Mouse (Mus musculus) brown adipose tissue, adult 24 weeks (tissue): Measurements from ENCODE around the gene Gm45623. TPM values are rescaled to one million over a fixed set of nuclear protein-coding genes. Genes with fewer than 3 reads are reported as not detected.

Experiments used
- H3K27ac ChIP-seq: fragments of 200-500 bp; replicated peaks from 2 replicates; pipeline ENCODE4 v1.5.1; 2012; ENCODE audit warnings: low read depth, mild to moderate bottlenecking, low read length
- H3K4me1 ChIP-seq: fragments of 200-500 bp; 2 replicates; pipeline ENCODE4 v1.6.1; 2012; ENCODE audit warnings: low read length, mixed read lengths; ENCODE audit not compliant: control insufficient read depth, insufficient read depth, insufficient read length
- H3K4me3 ChIP-seq: fragments of 200-500 bp; 2 replicates; pipeline ENCODE4 v1.5.1; 2012; ENCODE audit warnings: low read depth, mild to moderate bottlenecking, low read length, moderate library complexity; ENCODE audit not compliant: insufficient read depth
- polyA plus RNA-seq: library from polyadenylated mRNA; stranded (reverse); fragments of >200 nt; gene quantifications from 2 replicates; pipeline ENCODE4 v1.2.4, GENCODE M21; 2012; ENCODE audit not compliant: missing spikeins, insufficient read depth, insufficient read length

Gm45623 gene
- polyA plus RNA-seq, result not detected in 2 replicates

DNA sequence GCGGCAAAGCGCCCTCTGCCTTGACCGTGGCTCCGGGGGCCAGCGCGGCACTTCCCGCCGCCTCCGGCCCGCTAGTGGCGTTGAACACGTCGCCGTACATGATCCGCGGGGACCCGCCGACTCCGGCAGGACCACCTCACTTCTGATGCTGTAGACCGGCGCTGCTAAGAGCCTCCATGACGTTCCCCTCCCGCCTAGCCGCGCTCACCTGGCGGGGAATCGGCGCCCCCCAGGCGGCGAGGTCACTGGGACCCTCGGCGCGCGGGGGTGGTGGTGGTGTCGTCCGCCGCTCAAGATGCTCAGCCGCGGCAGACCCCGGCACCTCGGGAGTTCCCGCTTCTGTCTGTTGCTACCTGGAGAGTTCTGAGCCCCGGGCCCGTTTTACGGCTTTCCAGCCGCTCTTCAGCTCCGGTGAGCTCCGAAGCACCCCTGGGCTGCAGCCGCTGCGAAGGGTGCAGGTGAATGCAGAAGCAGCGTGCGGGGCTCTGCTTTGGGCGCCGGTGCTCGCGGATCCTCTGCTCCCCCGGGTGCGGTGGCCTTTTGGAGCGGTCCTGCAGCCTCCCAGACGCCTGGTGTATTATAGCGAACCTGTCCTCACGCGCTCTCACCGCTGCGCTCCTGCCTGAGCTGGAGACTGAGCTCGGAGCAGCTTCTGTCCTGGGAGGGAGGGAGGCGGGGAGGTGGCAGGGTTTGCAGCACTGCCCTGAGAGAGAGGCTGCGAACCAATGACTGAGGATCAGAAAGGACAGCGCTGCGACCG, at the start of gene Gm45623:
TSS of gene Gm45623 (minus strand) at position 636 of the 760 bp plus-strand sequence.
- Histone ChIP-seq H3K4me3 (peak within 1 kb of the TSS; percentile 9), H3K4me1 (no peaks in the 10 kb centered on the region), H3K27ac (no peak within 1 kb of the TSS)

DNA sequence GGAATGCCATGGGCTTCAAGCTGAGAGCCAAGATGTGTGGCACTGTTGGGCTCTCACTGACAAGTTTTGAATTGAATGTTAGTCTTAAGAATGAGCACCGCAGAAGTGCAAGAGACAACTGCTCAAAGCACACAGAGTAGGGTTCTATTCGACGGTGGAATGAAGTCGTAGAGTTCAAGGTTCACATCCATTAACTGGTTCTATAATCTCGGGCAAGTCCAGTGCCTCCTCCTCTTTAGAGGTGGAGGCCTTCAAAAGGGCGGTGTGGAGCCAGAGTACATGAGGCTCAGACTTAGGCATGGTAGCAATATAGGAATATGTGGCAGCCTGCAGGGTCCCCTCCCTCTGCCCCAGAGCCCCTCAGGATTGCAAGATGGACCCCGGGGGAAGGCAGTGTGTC, 43.8 kb upstream of the Gm45623 start:
- no peaks in the 10 kb centered on the region for H3K4me1 ChIP-seq
- no peak overlapping the region for H3K4me3 ChIP-seq
- no peak overlapping the region for H3K27ac ChIP-seq

DNA sequence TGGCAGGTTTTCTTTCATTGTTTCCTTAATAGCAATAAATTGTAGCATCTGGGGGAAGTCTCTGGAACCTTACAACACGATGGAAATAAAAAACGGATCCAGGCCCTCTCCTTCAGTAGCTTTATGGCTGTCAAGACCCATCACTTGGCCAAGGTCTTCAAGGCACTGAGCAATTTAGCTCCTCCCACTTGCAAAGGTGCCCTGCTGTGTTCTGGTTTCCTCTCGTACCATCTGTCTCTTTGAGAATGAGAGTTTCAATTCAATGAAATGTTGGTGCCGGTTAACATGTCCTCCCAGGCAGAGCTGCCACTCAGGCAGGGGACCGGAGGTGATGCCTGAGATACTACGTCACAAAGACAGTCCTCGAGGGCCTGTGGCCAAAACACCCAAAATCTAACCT, 41.9 kb upstream of the Gm45623 start:
- H3K4me1 ChIP-seq, result no peaks in the 10 kb centered on the region
- no peak overlapping the region for H3K27ac ChIP-seq
- no peak overlapping the region for H3K4me3 ChIP-seq

DNA sequence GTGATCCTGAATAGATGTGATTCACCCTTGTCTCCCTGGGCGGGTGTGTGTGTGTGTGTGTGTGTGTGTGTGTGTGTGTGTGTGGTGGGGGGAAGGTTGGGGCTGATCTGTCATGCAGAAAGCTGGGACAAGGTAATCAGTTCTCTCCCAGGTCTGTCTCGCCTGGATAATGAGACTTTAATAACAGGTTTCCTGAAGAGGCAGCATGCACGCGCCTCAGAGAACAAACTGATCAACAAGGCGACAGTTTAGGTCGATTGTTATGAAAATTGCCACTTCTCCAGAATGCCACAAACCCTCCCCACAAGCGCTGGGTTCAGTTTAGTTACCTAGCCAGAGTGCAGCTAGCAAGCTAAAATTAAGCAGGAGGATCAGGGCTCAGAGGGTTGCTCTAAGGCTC, 40.8 kb upstream of the Gm45623 start:
- no peak overlapping the region for H3K27ac ChIP-seq
- H3K4me1 ChIP-seq, result no peaks in the 10 kb centered on the region
- no peak overlapping the region for H3K4me3 ChIP-seq

DNA sequence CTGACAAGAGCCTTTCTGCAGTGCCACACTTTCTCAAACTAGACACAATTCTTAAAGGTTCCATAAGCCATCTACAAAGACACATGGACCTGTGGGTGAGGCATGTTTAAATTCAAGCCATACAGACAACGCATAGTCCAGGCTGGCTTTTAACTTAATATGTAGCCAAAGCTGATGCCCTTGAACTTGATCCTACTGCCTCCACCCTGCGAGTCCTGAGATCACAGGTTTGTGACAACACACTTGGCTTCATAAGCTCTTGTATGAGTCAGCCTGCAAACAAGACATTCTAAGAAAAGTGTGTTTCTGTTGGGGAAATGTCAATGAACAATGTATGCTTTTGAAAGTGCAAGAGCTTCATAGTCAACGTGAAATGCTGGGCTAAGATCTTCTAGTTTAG, 39.2 kb upstream of the Gm45623 start:
- Histone ChIP-seq H3K27ac (no peak overlapping the region), H3K4me1 (no peaks in the 10 kb centered on the region), H3K4me3 (no peak overlapping the region)

DNA sequence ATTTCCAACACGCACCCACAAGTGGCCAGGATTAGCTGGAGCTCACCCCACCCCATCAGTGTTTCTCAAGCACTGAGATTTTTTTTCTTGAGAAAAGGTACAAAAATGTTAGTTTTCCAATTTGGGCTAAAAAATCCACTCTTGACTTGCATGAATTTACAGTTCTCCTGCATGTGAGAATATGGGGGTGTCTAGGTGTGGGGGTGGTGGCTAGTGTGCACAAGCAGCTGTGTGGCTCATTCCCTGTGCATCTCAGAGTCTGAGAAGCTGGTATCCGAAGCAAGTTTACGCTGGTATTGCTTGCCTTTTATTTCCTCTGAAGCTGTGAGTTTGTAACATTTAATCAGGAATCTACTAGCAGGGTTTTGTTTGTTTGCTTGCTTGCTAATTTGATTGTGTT, 37.1 kb upstream of the Gm45623 start:
- no peak overlapping the region for H3K4me3 ChIP-seq
- H3K4me1 ChIP-seq, result no peaks in the 10 kb centered on the region
- no peak overlapping the region for H3K27ac ChIP-seq

DNA sequence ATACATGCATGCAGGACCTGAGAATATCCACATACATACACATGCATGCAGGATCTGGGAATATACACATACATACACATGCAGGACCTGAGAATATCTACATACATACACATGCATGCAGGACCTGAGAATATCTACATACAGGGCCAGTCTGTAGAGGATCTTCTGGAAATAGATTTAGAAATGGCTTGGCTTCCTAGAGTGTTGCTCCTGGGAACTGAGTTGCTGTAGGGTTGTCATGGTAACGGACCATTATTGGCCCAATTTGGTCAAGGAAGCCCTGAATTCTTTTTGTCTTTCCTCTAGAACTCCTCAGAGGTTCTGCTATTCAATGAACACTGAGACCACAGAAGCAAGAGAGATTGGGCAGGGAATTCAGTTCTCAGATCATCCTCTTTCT, 29.0 kb upstream of the Gm45623 start:
- Histone ChIP-seq H3K4me3 (no peak overlapping the region), H3K27ac (no peak overlapping the region), H3K4me1 (no peaks in the 10 kb centered on the region)

DNA sequence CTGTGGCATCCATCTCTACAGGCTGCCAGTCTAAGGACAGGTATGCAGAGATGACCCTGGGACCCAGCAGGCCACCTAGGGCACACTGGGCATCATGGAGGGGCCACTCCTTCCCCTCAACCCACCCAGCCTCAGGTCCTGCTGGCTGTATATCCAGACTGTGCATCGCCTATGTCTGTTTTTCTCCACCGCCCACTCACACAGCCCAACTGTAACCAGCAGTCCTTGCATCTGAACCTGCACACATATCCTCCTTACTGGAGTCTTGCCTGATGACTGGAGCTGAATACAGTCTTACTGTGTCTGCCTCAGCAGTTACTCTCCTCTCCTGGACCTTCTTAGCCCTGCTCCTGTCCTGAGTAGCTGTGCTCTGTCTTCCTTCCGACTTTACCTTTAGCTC, 28.1 kb upstream of the Gm45623 start:
- H3K4me3 ChIP-seq, result no peak overlapping the region
- H3K27ac ChIP-seq, result no peak overlapping the region
- H3K4me1 ChIP-seq, result no peaks in the 10 kb centered on the region

DNA sequence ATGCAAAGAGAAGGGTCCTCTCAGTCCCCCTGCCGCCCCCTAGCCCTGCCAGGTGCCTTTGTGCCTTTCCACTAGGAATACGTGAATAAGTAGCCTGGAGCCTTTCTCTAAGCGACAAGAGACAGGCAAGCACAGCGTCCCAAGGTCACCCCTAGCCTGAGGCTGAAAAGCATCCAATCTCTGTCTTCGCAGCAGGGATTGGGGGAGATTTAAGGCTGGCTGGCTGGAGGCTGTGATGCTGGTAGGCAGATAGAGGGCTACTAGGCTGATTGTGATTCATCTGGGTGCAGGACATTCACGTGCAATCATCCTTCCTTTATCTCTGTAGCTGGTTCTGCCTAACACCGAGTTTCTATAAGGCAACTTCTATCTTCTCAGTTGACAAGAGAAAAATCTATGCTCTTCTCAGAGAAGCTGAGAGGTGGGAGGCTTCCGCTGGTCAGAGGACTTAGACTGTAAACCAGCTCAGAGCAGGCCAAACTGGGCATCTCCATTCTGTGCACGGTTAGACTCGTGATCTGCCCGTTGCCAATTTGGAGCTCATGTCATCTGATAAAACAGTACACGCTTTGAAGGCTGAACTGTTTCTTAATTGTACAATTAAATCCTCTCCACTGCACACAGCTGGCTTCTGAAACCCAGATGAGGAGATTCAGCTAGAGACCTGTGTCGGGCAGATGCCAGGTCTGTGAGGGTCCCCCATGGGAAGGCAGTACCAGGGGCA, 27.3 kb upstream of the Gm45623 start:
- Histone ChIP-seq H3K4me3 (no peak overlapping the region), H3K4me1 (no peaks in the 10 kb centered on the region), H3K27ac (no peak overlapping the region)

DNA sequence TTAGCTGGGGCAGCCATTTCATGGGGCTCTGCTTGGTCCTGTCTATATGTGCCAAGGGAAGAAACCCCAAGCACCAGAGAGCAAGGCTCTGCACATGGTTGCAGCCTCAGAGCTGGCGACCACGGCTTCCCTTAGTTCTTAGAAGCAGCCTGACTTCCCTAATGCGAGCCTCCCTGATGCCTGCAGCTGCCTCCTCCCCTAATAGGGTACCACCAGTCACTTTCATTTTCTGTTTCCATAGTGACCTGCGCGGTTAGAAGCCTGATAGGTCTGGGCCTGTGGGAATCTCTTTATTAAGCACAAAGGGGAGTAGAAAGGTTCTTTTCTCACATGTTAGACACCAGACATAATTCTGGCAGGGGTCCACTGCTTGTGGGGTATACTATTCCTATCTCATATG, 20.7 kb upstream of the Gm45623 start:
- no peak overlapping the region for H3K27ac ChIP-seq
- H3K4me3 ChIP-seq, result no peak overlapping the region
- no peaks in the 10 kb centered on the region for H3K4me1 ChIP-seq

DNA sequence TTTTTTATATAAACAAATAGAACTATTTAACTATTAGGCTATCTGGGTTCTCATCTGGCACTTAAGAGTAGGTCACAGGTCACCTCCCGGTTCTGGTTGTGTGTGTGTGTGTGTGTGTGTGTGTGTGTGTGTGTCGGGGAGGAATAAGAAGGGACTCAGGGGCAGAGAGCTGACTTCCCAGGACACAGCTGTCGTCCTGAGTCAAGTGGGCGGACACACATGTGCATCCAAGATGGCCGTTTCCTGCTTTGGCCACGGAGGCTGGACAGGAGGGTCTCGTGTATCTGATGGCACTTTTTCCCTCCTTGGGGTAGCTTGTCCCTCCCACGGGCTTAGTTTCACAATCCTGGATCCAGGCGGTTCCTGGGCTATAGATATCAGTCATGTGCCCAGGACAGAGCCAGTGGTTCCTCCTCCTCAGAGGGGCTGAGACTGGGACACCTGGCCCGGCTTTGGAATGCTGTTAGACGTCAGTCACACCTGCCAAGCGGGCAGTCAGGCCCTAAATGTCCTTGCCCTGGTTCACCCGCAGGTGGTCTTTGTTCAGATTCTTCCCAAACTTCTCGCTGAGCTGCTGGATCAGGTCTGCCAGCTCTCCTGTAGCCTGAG, 19.7 kb upstream of the Gm45623 start:
- no peaks in the 10 kb centered on the region for H3K4me1 ChIP-seq
- H3K27ac ChIP-seq, result no peak overlapping the region
- H3K4me3 ChIP-seq, result no peak overlapping the region

DNA sequence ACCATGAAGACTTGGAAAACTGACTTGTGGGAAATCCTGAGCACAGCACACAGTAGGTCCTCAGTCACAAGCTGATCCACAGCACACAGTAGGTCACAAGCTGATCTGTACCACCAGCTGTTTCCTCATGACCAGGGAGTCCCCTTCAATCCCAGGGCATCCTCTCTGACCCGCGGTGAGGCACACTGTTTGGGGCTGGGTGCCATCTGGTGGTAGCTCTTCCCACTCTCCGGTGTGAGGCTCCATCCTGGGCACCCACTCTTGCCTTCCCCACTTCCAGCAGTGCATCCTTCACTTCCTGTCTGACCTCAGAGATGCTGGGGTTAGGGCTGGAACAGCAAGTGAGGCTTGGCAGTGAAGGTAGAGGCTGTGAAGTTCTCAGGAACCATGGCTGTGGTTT, 19.0 kb upstream of the Gm45623 start:
- Histone ChIP-seq H3K27ac (no peak overlapping the region), H3K4me1 (no peaks in the 10 kb centered on the region), H3K4me3 (no peak overlapping the region)

DNA sequence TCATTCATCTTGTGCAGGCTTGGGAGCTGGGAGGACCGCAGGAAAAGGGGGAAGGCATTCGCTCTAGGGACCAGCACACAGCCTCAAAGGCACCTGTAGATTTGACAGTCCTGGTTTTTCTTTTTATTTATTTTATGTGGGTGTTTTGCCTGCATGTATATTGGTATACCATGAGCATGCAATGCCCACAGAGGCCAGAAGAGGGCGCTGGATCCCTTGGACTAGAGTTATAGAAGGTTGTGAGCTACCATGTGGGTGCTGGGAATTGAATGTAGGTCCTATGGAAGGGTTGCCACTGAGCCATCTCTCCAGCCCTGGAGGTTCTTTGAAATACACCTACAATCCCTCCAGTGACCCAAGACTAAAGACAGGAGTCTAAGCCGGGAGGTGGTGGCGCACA, 17.2 kb upstream of the Gm45623 start:
- Histone ChIP-seq H3K4me1 (no peaks in the 10 kb centered on the region), H3K4me3 (no peak overlapping the region), H3K27ac (no peak overlapping the region)

DNA sequence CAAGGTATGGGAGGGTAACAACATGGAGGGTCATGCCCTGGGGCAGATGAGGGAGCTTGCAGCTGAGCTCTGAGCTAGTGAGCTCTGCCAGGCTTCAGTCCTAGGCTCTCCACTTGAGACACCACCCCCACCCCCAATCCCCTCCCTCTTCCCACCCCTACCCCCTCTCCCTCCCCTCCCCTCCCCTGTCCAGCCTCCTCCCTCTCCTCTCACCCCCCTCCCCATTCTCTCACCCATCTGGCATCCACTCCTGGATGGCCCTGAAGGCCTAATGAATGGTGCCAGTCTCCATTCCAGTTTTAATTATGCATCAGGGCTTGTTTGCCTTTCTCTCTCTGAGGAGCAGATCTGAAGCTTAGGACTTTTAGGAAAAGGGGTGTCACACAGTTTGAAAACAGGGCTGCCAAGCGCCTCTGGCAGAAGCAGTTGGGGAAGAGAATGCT, 16.5 kb upstream of the Gm45623 start:
- no peak overlapping the region for H3K4me3 ChIP-seq

DNA sequence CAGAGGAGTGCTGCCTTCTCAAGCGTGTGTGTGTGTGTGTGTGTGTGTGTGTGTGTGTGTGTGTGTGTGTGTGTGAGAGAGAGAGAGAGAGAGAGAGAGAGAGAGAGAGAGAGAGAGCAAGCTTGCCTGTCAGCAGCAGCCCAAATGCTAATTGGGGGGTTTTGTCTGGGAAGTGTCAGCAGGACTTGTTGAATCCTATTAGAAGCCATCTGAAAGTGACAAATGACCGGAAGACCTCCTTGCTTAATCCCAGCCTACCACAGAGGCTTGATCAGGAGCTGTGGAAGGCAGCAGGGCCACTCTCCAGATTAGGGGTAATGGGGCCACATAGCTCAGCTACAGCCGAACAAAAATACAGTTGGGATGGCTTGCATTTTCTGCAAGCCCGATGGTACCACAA, 15.8 kb upstream of the Gm45623 start:
- no peak overlapping the region for H3K4me3 ChIP-seq
- H3K27ac ChIP-seq, result no peak overlapping the region
- 0 out of 2 replicates have a peak, but pooled peaks cover 2% of the 10 kb centered on the region for H3K4me1 ChIP-seq

More for the DNA sequence above, 16.5 kb upstream of the Gm45623 start:
- no peak overlapping the region for H3K27ac ChIP-seq
- H3K4me1 ChIP-seq, result no peaks in the 10 kb centered on the region
